8 mouse cellular contexts compared by ENCODE assay signal in genomic region chr17:49562701-49563415, GRCm38 (mm10). TPM values are rescaled to one million over a fixed set of nuclear protein-coding genes. Genes with fewer than 3 reads are reported as not detected.
DNase-seq lines count a peak whose midpoint lies in the region; ATAC-seq lines count a peak whose summit lies in the region.

No protein-coding gene starts in this region.

- 25% methylated on average over 5 of the region's 5 CpGs for WGBS in kidney, embryonic 15.5 days
- WGBS in forebrain, embryonic 12.5 days = 52% methylated on average over 5 of the region's 5 CpGs
- WGBS in limb, embryonic 12.5 days = 9% methylated on average over 5 of the region's 5 CpGs
- WGBS in neural tube, embryonic 14.5 days = 35% methylated on average over 5 of the region's 5 CpGs

- intact Hi-C loops in left cerebral cortex, postnatal 25 days (cut with DNase I) = loop anchor here (2.0 kb wide), 1 partner anchor 94 kb away; no protein-coding TSS in a partner anchor

- no peaks in the 10 kb centered on the region for H3K9me3 ChIP-seq in kidney, embryonic 15.5 days (replicated peaks)
- H3K9me3 ChIP-seq in forebrain, embryonic 12.5 days = no peaks in the 10 kb centered on the region
- no peaks in the 10 kb centered on the region for H3K9me3 ChIP-seq in limb, embryonic 12.5 days
- no peaks in the 10 kb centered on the region for H3K9me3 ChIP-seq in neural tube, embryonic 14.5 days (ENCODE audit: control insufficient read depth, low read length)

- peaks cover 22% of the 10 kb centered on the region for H3K27me3 ChIP-seq in kidney, embryonic 15.5 days
- H3K27me3 ChIP-seq in forebrain, embryonic 12.5 days = peaks cover 29% of the 10 kb centered on the region
- H3K27me3 ChIP-seq in limb, embryonic 12.5 days = no peaks in the 10 kb centered on the region
- no peaks in the 10 kb centered on the region for H3K27me3 ChIP-seq in neural tube, embryonic 14.5 days (ENCODE audit: control insufficient read depth, insufficient read depth, low read length)

- H3K4me3 ChIP-seq in kidney, embryonic 15.5 days (replicated peaks) = peak overlapping the region; percentile 59
- H3K4me3 ChIP-seq in forebrain, embryonic 12.5 days (replicated peaks) = peak overlapping the region; percentile 45
- peak overlapping the region; percentile 48 for H3K4me3 ChIP-seq in limb, embryonic 12.5 days (replicated peaks)
- peak overlapping the region; percentile 37 for H3K4me3 ChIP-seq in neural tube, embryonic 14.5 days (ENCODE audit: low read depth, low read length)

- peaks cover 30% of the 10 kb centered on the region for H3K4me1 ChIP-seq in kidney, embryonic 15.5 days
- H3K4me1 ChIP-seq in forebrain, embryonic 12.5 days = peaks cover 18% of the 10 kb centered on the region
- peaks cover 41% of the 10 kb centered on the region for H3K4me1 ChIP-seq in limb, embryonic 12.5 days (replicated peaks)
- peaks cover 4% of the 10 kb centered on the region; the same call in 1 of the 2 replicates for H3K4me1 ChIP-seq in neural tube, embryonic 14.5 days (ENCODE audit: control insufficient read depth, insufficient read depth, low read length)

- peak overlapping the region; percentile 61 for H3K9ac ChIP-seq in kidney, embryonic 15.5 days
- no peak overlapping the region for H3K9ac ChIP-seq in forebrain, embryonic 12.5 days
- H3K9ac ChIP-seq in limb, embryonic 12.5 days (replicated peaks) = peak overlapping the region; percentile 72
- H3K9ac ChIP-seq in neural tube, embryonic 14.5 days (replicated peaks; ENCODE audit: low read depth, low read length) = peak overlapping the region; percentile 35

- 0 out of 2 replicates have a peak, but pooled peaks have one; percentile 17 for ATAC-seq in kidney, embryonic 15.5 days (replicated peaks; ENCODE audit: low FRiP score)
- ATAC-seq in forebrain, embryonic 12.5 days (ENCODE audit: low FRiP score) = no peak
- ATAC-seq in limb, embryonic 12.5 days (ENCODE audit: insufficient number of reproducible peaks, insufficient read depth, low FRiP score, low TSS enrichment, low read depth) = no peak
- ATAC-seq in neural tube, embryonic 14.5 days (ENCODE audit: low read depth) = no peak

- H3K4me2 ChIP-seq in kidney, embryonic 15.5 days = peak overlapping the region; percentile 87
- peak overlapping the region; percentile 68 for H3K4me2 ChIP-seq in forebrain, embryonic 12.5 days
- peak overlapping the region; percentile 88 for H3K4me2 ChIP-seq in limb, embryonic 12.5 days
- H3K4me2 ChIP-seq in neural tube, embryonic 14.5 days (ENCODE audit: low read depth, low read length) = peak overlapping the region; percentile 68

- H3K36me3 ChIP-seq in kidney, embryonic 15.5 days = no peaks in the 10 kb centered on the region
- H3K36me3 ChIP-seq in forebrain, embryonic 12.5 days (replicated peaks) = no peaks in the 10 kb centered on the region
- no peaks in the 10 kb centered on the region for H3K36me3 ChIP-seq in limb, embryonic 12.5 days
- H3K36me3 ChIP-seq in neural tube, embryonic 14.5 days (ENCODE audit: control insufficient read depth, insufficient read depth, low read length) = no peaks in the 10 kb centered on the region

- DNase-seq in kidney, adult 8-10 months = no peak
- DNase-seq in left cerebral cortex, postnatal 25 days (ENCODE audit: low spot score in 2 of 2) = no peak
- DNase-seq in adrenal gland, postnatal 4 days (ENCODE audit: low spot score in 2 of 2) = no peak
- no peak for DNase-seq in layer of hippocampus, postnatal 10 days (ENCODE audit: low spot score in 2 of 2)

- H3K27ac ChIP-seq in kidney, embryonic 15.5 days = peak overlapping the region; percentile 87; the same call in 1 of the 2 replicates
- H3K27ac ChIP-seq in forebrain, embryonic 12.5 days = no peak overlapping the region
- peak overlapping the region; percentile 95 for H3K27ac ChIP-seq in limb, embryonic 12.5 days
- no peak overlapping the region for H3K27ac ChIP-seq in neural tube, embryonic 14.5 days (ENCODE audit: low read depth, low read length)

RNA-seq across cellular contexts. Expression of gene Daam2, which starts 1.3 kb away (rescaled TPM):
- 6.6 and 7.1 TPM in 2 replicates for polyA plus RNA-seq in kidney, embryonic 15.5 days (2015; fragmentation: Nextera tagmentation; extraction: Ambion mirVana)
- polyA plus RNA-seq in forebrain, embryonic 12.5 days (2016; fragmentation: Nextera tagmentation; extraction: Ambion mirVana) = 1.5 and 2.0 TPM in 2 replicates
- 10.7 and 11.1 TPM in 2 replicates for polyA plus RNA-seq in limb, embryonic 12.5 days (2016; fragmentation: Nextera tagmentation; extraction: Ambion mirVana)
- polyA plus RNA-seq in neural tube, embryonic 14.5 days (2014; fragmentation: Nextera tagmentation; extraction: Ambion mirVana) = 6.0 and 6.9 TPM in 2 replicates
- 10 to 100 TPM; 48.9 to 54.1 TPM for total RNA-seq in left cerebral cortex, postnatal 25 days (2021)
- 10 to 100 TPM; 38.3 to 39.6 TPM for total RNA-seq in adrenal gland, postnatal 4 days (2021)
- 10 to 100 TPM; 48.0 to 52.6 TPM for total RNA-seq in layer of hippocampus, postnatal 10 days (2021)

RNA-seq across cellular contexts. Expression of gene Kif6, which starts 52.1 kb away (rescaled TPM):
- 2.1 TPM in 2 replicates for polyA plus RNA-seq in kidney, embryonic 15.5 days (2015; fragmentation: Nextera tagmentation; extraction: Ambion mirVana)
- 2.8 and 3.1 TPM in 2 replicates for polyA plus RNA-seq in forebrain, embryonic 12.5 days (2016; fragmentation: Nextera tagmentation; extraction: Ambion mirVana)
- polyA plus RNA-seq in limb, embryonic 12.5 days (2016; fragmentation: Nextera tagmentation; extraction: Ambion mirVana) = 3.0 and 4.7 TPM in 2 replicates
- polyA plus RNA-seq in neural tube, embryonic 14.5 days (2014; fragmentation: Nextera tagmentation; extraction: Ambion mirVana) = 3.1 and 3.4 TPM in 2 replicates
- total RNA-seq in left cerebral cortex, postnatal 25 days (2021) = 1 to 10 TPM; 1.4 to 2.2 TPM
- 1 to 10 TPM in 1 of 2 experiments, under 1 TPM in 1; 0.79 to 2.0 TPM for total RNA-seq in adrenal gland, postnatal 4 days (2021)
- 1 to 10 TPM; 2.2 to 3.4 TPM for total RNA-seq in layer of hippocampus, postnatal 10 days (2021)

Comparison
In these comparisons a context has a peak if more than half of its experiments do, and no peak if none do; other contexts are left out.
1. H3K27ac ChIP-seq: peak in kidney, embryonic 15.5 days (single experiment) and limb, embryonic 12.5 days (single experiment); none in forebrain, embryonic 12.5 days (single experiment) and neural tube, embryonic 14.5 days (single experiment).
2. Peak in every context shown above with its lines, with median percentiles within 50 percentile points of each other: H3K4me2 ChIP-seq and H3K4me3 ChIP-seq.